Mouse (Mus musculus) layer of hippocampus, adult 8-10 months (tissue): ENCODE data around the gene Fitm1. TPM values are rescaled to one million over a fixed set of nuclear protein-coding genes. Genes with fewer than 3 reads are reported as not detected.

ENCODE experiments used
- DNase-seq, 2 experiments: peaks; one replicate each; pipeline ENCODE4 v3.0.0; 2022; ENCODE audit warnings: low spot score in 2 of 2
- total RNA-seq, 4 experiments: library from RNA; stranded (reverse); gene quantifications; 2 replicates each; pipeline ENCODE4 v1.2.4; 2022

The Fitm1 gene
- total RNA-seq, 4 experiments from 2014 or later: not detected

GRCm38 (mm10) chr14:55592226-55592625 is 16.8 kb downstream of the Fitm1 start:
- no peak for DNase-seq

GRCm38 (mm10) chr14:55596036-55596690 is 20.7 kb downstream of the Fitm1 start:
- peak in 1 of 2 experiments; percentile 32 for DNase-seq

GRCm38 (mm10) chr14:55598521-55599390 is 23.3 kb downstream of the Fitm1 start:
- no peak for DNase-seq

GRCm38 (mm10) chr14:55603271-55603632 is 27.8 kb downstream of the Fitm1 start, which contains the start of gene Irf9:
Gene Irf9 (plus strand): TSS chr14:55603571.
- no peak for DNase-seq

- DNase-seq: peak; percentile 80 to 85
Observed at GRCm38 (mm10) chr14:55603633-55604576, 28.5 kb downstream of the Fitm1 start.

GRCm38 (mm10) chr14:55604823-55605222 is 29.4 kb downstream of the Fitm1 start:
- DNase-seq: no peak

- DNase-seq: no peak
Observed at GRCm38 (mm10) chr14:55605743-55606459, 30.5 kb downstream of the Fitm1 start.

GRCm38 (mm10) chr14:55608339-55608738 is 32.9 kb downstream of the Fitm1 start:
- no peak for DNase-seq

GRCm38 (mm10) chr14:55613346-55613745 is 37.9 kb downstream of the Fitm1 start:
- DNase-seq: no peak

- no peak for DNase-seq
Observed at GRCm38 (mm10) chr14:55614565-55615178, 39.3 kb downstream of the Fitm1 start.

GRCm38 (mm10) chr14:55615876-55616275 is 40.5 kb downstream of the Fitm1 start:
- no peak for DNase-seq

GRCm38 (mm10) chr14:55616844-55617243 is 41.4 kb downstream of the Fitm1 start:
- no peak for DNase-seq

- DNase-seq: no peak
Observed at GRCm38 (mm10) chr14:55617822-55618221, 42.4 kb downstream of the Fitm1 start, which contains the start of gene Rec8. Gene Rec8 (plus strand): TSS chr14:55618037.

GRCm38 (mm10) chr14:55618486-55619195 is 43.2 kb downstream of the Fitm1 start:
- DNase-seq: no peak

Other genes with a start within 250 kb of the Fitm1 start
- 10 to 100 TPM; 20.2 to 27.2 (median 23.1) TPM for gene Dhrs4, start 96.9 kb upstream of the Fitm1 start, total RNA-seq
- 10 to 100 TPM; 56.8 to 82.2 (median 62.5) TPM for gene Carmil3, start 85.0 kb upstream of the Fitm1 start, total RNA-seq
- 100 to 1,000 TPM; 607 to 653 (median 629) TPM for gene Cpne6, start 65.2 kb upstream of the Fitm1 start, total RNA-seq
- gene Nrl, start 50.6 kb upstream of the Fitm1 start, total RNA-seq: 1 to 10 TPM; 1.5 to 3.6 (median 2.1) TPM
- 10 to 100 TPM; 43.4 to 61.5 (median 50.3) TPM for gene Pck2, start 35.4 kb upstream of the Fitm1 start, total RNA-seq
- 10 to 100 TPM; 74.0 to 93.1 (median 82.3) TPM for gene Dcaf11, start 15.6 kb upstream of the Fitm1 start, total RNA-seq
- 1 to 10 TPM in 2 of 4 experiments, under 1 TPM in 1, not detected in 1; 0.94 to 2.0 (median 1.4) TPM for gene A730061H03Rik, start 15.2 kb upstream of the Fitm1 start, total RNA-seq
- 10 to 100 TPM; 57.9 to 75.0 (median 67.3) TPM for gene Psme1, start 2.5 kb downstream of the Fitm1 start, total RNA-seq
- gene Emc9, start 9.7 kb downstream of the Fitm1 start, total RNA-seq: 10 to 100 TPM; 48.3 to 57.7 (median 53.8) TPM
- 10 to 100 TPM; 57.2 to 74.4 (median 69.8) TPM for gene Psme2, start 15.5 kb downstream of the Fitm1 start, total RNA-seq
- gene Rnf31, start 16.1 kb downstream of the Fitm1 start, total RNA-seq: 10 to 100 TPM; 36.5 to 56.0 (median 45.5) TPM
- 10 to 100 TPM; 15.4 to 19.1 (median 17.9) TPM for gene Irf9, start 28.0 kb downstream of the Fitm1 start, total RNA-seq
- gene Rec8, start 42.4 kb downstream of the Fitm1 start, total RNA-seq: 1 to 10 TPM; 1.1 to 2.8 (median 1.4) TPM
- gene Ipo4, start 60.3 kb downstream of the Fitm1 start, total RNA-seq: 100 to 1,000 TPM; 121 to 153 (median 140) TPM
- gene Gm49378, start 62.3 kb downstream of the Fitm1 start, total RNA-seq: 1 to 10 TPM; 4.2 to 7.5 (median 5.5) TPM
- gene Tm9sf1, start 68.2 kb downstream of the Fitm1 start, total RNA-seq: 10 to 100 TPM; 40.6 to 49.6 (median 44.7) TPM
- gene Tssk4, start 74.6 kb downstream of the Fitm1 start, total RNA-seq: 1 to 10 TPM; 1.2 to 1.9 (median 1.7) TPM
- gene Mdp1, start 84.9 kb downstream of the Fitm1 start, total RNA-seq: 10 to 100 TPM; 47.1 to 51.1 (median 49.6) TPM
- gene Gmpr2, start 96.3 kb downstream of the Fitm1 start, total RNA-seq: 10 to 100 TPM; 25.2 to 31.1 (median 28.6) TPM
- 100 to 1,000 TPM; 290 to 309 (median 300) TPM for gene Nedd8, start 96.5 kb downstream of the Fitm1 start, total RNA-seq
- gene Tinf2, start 106.2 kb downstream of the Fitm1 start, total RNA-seq: 10 to 100 TPM; 12.2 to 20.8 (median 16.0) TPM
- 1 to 10 TPM in 2 of 4 experiments, not detected in 2; 5.4 to 8.2 TPM for gene Tgm1, start 138.3 kb downstream of the Fitm1 start, total RNA-seq
- 10 to 100 TPM; 42.8 to 53.5 (median 44.8) TPM for gene Rabggta, start 146.6 kb downstream of the Fitm1 start, total RNA-seq
- gene Dhrs1, start 170.1 kb downstream of the Fitm1 start, total RNA-seq: 100 to 1,000 TPM in 3 of 4 experiments, 10 to 100 TPM in 1; 86.6 to 148 (median 116) TPM
- gene Nop9, start 170.1 kb downstream of the Fitm1 start, total RNA-seq: 10 to 100 TPM; 11.8 to 14.0 (median 13.1) TPM
- 1 to 10 TPM; 1.4 to 3.0 (median 1.7) TPM for gene Cideb, start 182.8 kb downstream of the Fitm1 start, total RNA-seq
- gene Ltb4r2, start 185.8 kb downstream of the Fitm1 start, total RNA-seq: under 1 TPM in 3 of 4 experiments, not detected in 1; 0.16 to 0.23 (median 0.22) TPM
- gene Ltb4r1, start 190.3 kb downstream of the Fitm1 start, total RNA-seq: under 1 TPM in 1 of 4 experiments, not detected in 3; 0.32 TPM
- gene Adcy4, start 208.5 kb downstream of the Fitm1 start, total RNA-seq: 1 to 10 TPM; 3.4 to 6.8 (median 4.8) TPM
- gene Ripk3, start 213.2 kb downstream of the Fitm1 start, total RNA-seq: 1 to 10 TPM in 1 of 4 experiments, under 1 TPM in 2, not detected in 1; 0.95 to 3.4 (median 0.99) TPM
- 1 to 10 TPM; 1.4 to 2.0 (median 1.7) TPM for gene Nfatc4, start 247.5 kb downstream of the Fitm1 start, total RNA-seq